Mouse (Mus musculus) stomach, embryonic 16.5 days (tissue): ENCODE measurements around the gene Dido1. TPM values are rescaled to one million over a fixed set of nuclear protein-coding genes. Genes with fewer than 3 reads are reported as not detected.
A peak's percentile ranks its signal among the peaks of the same experiment; 100 is the strongest.

Experiments
- ATAC-seq: fragments of 200-750 bp; cut with Nextera tagmentation; 2 replicates; pipeline ENCODE4 v1.8.0; 2017; ENCODE audit warnings: moderate number of reproducible peaks, moderate TSS enrichment; ENCODE audit not compliant: insufficient read depth, low FRiP score
- H3K27ac ChIP-seq: fragments of 300-500 bp; sonication (generic); 2 replicates; pipeline ENCODE4 v1.5.1; 2014; ENCODE audit warnings: low read length
- H3K27me3 ChIP-seq: fragments of 300-500 bp; sonication (generic); 2 replicates; pipeline ENCODE4 v1.6.1; 2014; ENCODE audit warnings: low read length, control low read depth, mixed read lengths; ENCODE audit not compliant: control insufficient read depth, insufficient read depth
- H3K36me3 ChIP-seq: fragments of 300-500 bp; sonication (generic); 2 replicates; pipeline ENCODE4 v1.6.1; 2014; ENCODE audit warnings: low read length; ENCODE audit not compliant: control insufficient read depth, insufficient read depth
- H3K4me1 ChIP-seq: fragments of 300-500 bp; sonication (generic); 2 replicates; pipeline ENCODE4 v1.6.1; 2014; ENCODE audit warnings: low read length, control low read depth, mixed read lengths; ENCODE audit not compliant: control insufficient read depth, insufficient read depth
- H3K4me2 ChIP-seq: fragments of 300-500 bp; sonication (generic); 2 replicates; pipeline ENCODE4 v1.6.1; 2014; ENCODE audit warnings: low read depth, low read length, mixed read lengths
- H3K4me3 ChIP-seq: fragments of 300-500 bp; sonication (generic); replicated peaks from 2 replicates; pipeline ENCODE4 v1.5.1; 2014; ENCODE audit warnings: mild to moderate bottlenecking, low read length
- H3K9ac ChIP-seq: fragments of 300-500 bp; sonication (generic); 2 replicates; pipeline ENCODE4 v1.6.1; 2014; ENCODE audit warnings: low read length
- H3K9me3 ChIP-seq: fragments of 300-500 bp; sonication (generic); replicated peaks from 2 replicates; pipeline ENCODE4 v1.6.1; 2016; ENCODE audit warnings: low read length, control low read depth; ENCODE audit not compliant: control insufficient read depth
- WGBS: fragments of 180-500 bp; shearing (Covaris S2); extraction: QIAGEN DNeasy Blood & Tissue Kit; methylation state at CpG from one replicate; pipeline ENCODE4 v1.1.7; 2014; 5-methylcytosine and 5-hydroxymethylcytosine counted together
- polyA plus RNA-seq: library from polyadenylated mRNA; unstranded; fragments of >200 nt; fragmentation: Nextera tagmentation; extraction: Ambion mirVana; gene quantifications from 2 replicates; pipeline ENCODE4 v1.2.1, GENCODE M21; 2015

The Dido1 gene
- polyA plus RNA-seq, 1 experiment from 2014 or later, result 26.7 TPM

- no peak for ATAC-seq
- Histone ChIP-seq H3K27ac (no peak overlapping the region), H3K4me1 (no peaks in the 10 kb centered on the region; the same call in 1 of the 2 replicates), H3K27me3 (peaks cover 14% of the 10 kb centered on the region), H3K9ac (no peak overlapping the region), H3K4me3 (no peak overlapping the region), H3K4me2 (no peak overlapping the region), H3K36me3 (no peaks in the 10 kb centered on the region), H3K9me3 (peaks cover 18% of the 10 kb centered on the region)
Observed at GRCm38 (mm10) chr2:180646841-180647240, 63.0 kb downstream of the Dido1 start.

GRCm38 (mm10) chr2:180643626-180644025 lies 66.2 kb downstream of the Dido1 start:
- H3K4me2 ChIP-seq, result no peak overlapping the region
- H3K36me3 ChIP-seq, result no peaks in the 10 kb centered on the region
- no peak for ATAC-seq
- peaks cover 18% of the 10 kb centered on the region for H3K9me3 ChIP-seq
- H3K27ac ChIP-seq, result no peak overlapping the region
- no peaks in the 10 kb centered on the region; the same call in 1 of the 2 replicates for H3K4me1 ChIP-seq
- no peak overlapping the region for H3K4me3 ChIP-seq
- no peak overlapping the region for H3K9ac ChIP-seq
- peaks cover 37% of the 10 kb centered on the region for H3K27me3 ChIP-seq

- ATAC-seq, result no peak
- H3K4me1 ChIP-seq, result no peaks in the 10 kb centered on the region; the same call in 1 of the 2 replicates
- no peak within 1 kb of the TSS for H3K27ac ChIP-seq
- peak within 1 kb of the TSS; percentile 46 for H3K4me2 ChIP-seq
- 4% methylated on average over 55 of the region's 56 CpGs for WGBS
- no peaks in the 10 kb centered on the region for H3K36me3 ChIP-seq
- peaks cover 37% of the 10 kb centered on the region for H3K27me3 ChIP-seq
- H3K4me3 ChIP-seq, result peak within 1 kb of the TSS; percentile 37
- H3K9ac ChIP-seq, result peak within 1 kb of the TSS; percentile 35
- peaks cover 18% of the 10 kb centered on the region for H3K9me3 ChIP-seq
Observed at GRCm38 (mm10) chr2:180642555-180643260, 67.1 kb downstream of the Dido1 start, which contains the start of gene Tcfl5. Gene Tcfl5, minus strand, starts transcription at chr2:180642708.

GRCm38 (mm10) chr2:180641576-180642554 lies 67.9 kb downstream of the Dido1 start:
- Histone ChIP-seq H3K4me3 (peak overlapping the region; percentile 37), H3K27ac (no peak overlapping the region), H3K36me3 (no peaks in the 10 kb centered on the region), H3K4me2 (peak overlapping the region; percentile 46), H3K9ac (peak overlapping the region; percentile 35), H3K9me3 (peaks cover 18% of the 10 kb centered on the region), H3K4me1 (no peaks in the 10 kb centered on the region; the same call in 1 of the 2 replicates), H3K27me3 (peaks cover 37% of the 10 kb centered on the region)
- peak; percentile 66 for ATAC-seq
- 3% methylated on average over 106 of the region's 112 CpGs for WGBS

GRCm38 (mm10) chr2:180611882-180612281 lies 97.9 kb downstream of the Dido1 start:
- no peak for ATAC-seq
- no peak overlapping the region for H3K9ac ChIP-seq
- no peaks in the 10 kb centered on the region for H3K9me3 ChIP-seq
- H3K4me2 ChIP-seq, result no peak overlapping the region
- 68% methylated on average over 2 of the region's 2 CpGs for WGBS
- H3K27me3 ChIP-seq, result no peaks in the 10 kb centered on the region
- no peaks in the 10 kb centered on the region for H3K36me3 ChIP-seq
- H3K27ac ChIP-seq, result no peak overlapping the region
- no peak overlapping the region for H3K4me3 ChIP-seq
- H3K4me1 ChIP-seq, result no peaks in the 10 kb centered on the region

GRCm38 (mm10) chr2:180610283-180610682 lies 99.5 kb downstream of the Dido1 start:
- Histone ChIP-seq H3K4me1 (no peaks in the 10 kb centered on the region), H3K4me2 (no peak overlapping the region), H3K4me3 (no peak overlapping the region), H3K27ac (no peak overlapping the region), H3K36me3 (no peaks in the 10 kb centered on the region), H3K27me3 (no peaks in the 10 kb centered on the region), H3K9me3 (no peaks in the 10 kb centered on the region), H3K9ac (no peak overlapping the region)
- 52% methylated on average over 4 of the region's 4 CpGs for WGBS
- peak; percentile 53; the same call in 1 of the 2 replicates for ATAC-seq

Other genes with a start within 250 kb of the Dido1 start
- 0.34 and 0.59 TPM in 2 replicates for gene Ntsr1, start 210.0 kb downstream of the Dido1 start, polyA plus RNA-seq
- gene Mrgbp, start 128.7 kb downstream of the Dido1 start, polyA plus RNA-seq, result 22.7 and 22.8 TPM in 2 replicates
- gene Ogfr, start 120.8 kb downstream of the Dido1 start, polyA plus RNA-seq, result 35.0 and 39.5 TPM in 2 replicates
- 6.6 and 9.0 TPM in 2 replicates for gene Col9a3, start 112.2 kb downstream of the Dido1 start, polyA plus RNA-seq
- 0.12 TPM in 1 of 2 replicates, not detected in the other for gene Tcfl5, start 67.3 kb downstream of the Dido1 start, polyA plus RNA-seq
- gene Gid8, start 118 bp upstream of the Dido1 start, polyA plus RNA-seq, result 60.7 and 65.8 TPM in 2 replicates
- gene Slc17a9, start 15.3 kb upstream of the Dido1 start, polyA plus RNA-seq, result 4.9 and 5.1 TPM in 2 replicates
- gene Bhlhe23, start 66.9 kb upstream of the Dido1 start, polyA plus RNA-seq, result not detected in 2 replicates
- gene Ythdf1, start 210.9 kb upstream of the Dido1 start, polyA plus RNA-seq, result 10.9 and 11.6 TPM in 2 replicates
- 0.15 TPM in 1 of 2 replicates, not detected in the other for gene Birc7, start 219.0 kb upstream of the Dido1 start, polyA plus RNA-seq
- 53.7 and 59.9 TPM in 2 replicates for gene Nkain4, start 244.7 kb upstream of the Dido1 start, polyA plus RNA-seq